Mouse (Mus musculus) limb, embryonic 12.5 days (tissue): ENCODE data around the gene Arhgap15. TPM values are rescaled to one million over a fixed set of nuclear protein-coding genes. Genes with fewer than 3 reads are reported as not detected.

ENCODE experiments used
- polyA plus RNA-seq: library from polyadenylated mRNA; unstranded; fragments of >200 nt; fragmentation: Nextera tagmentation; extraction: Ambion mirVana; gene quantifications from 2 replicates; pipeline ENCODE4 v1.2.1, GENCODE M21; 2016

Gene Arhgap15
- polyA plus RNA-seq, 1 experiment from 2014 or later: 0.51 TPM

Other genes with a start within 250 kb of the Arhgap15 start
- gene Kynu, start 193.5 kb upstream of the Arhgap15 start, polyA plus RNA-seq: 0.26 and 0.35 TPM in 2 replicates